In genomic region chr9:44490086-44490967, GRCm38 (mm10) we compare ENCODE assay signal across 9 mouse cellular contexts. TPM values are rescaled to one million over a fixed set of nuclear protein-coding genes. Genes with fewer than 3 reads are reported as not detected.
DNase-seq lines count a peak whose midpoint lies in the region; ATAC-seq and TF ChIP-seq lines count a peak whose summit lies in the region.
"Had no signal": no experiment of that assay in that cellular context is flagged by ENCODE, and none has a peak within 500 bp of the region (broad histone marks: within the 10 kb centered on the region; RNA-seq: fewer than 3 reads in every experiment).

No protein-coding gene starts in this region.

- no peak for TF ChIP-seq CTCF in cerebellum, adult 2 months (IDR thresholded peaks at IDR 0.05; ENCODE audit: borderline replicate concordance, insufficient read depth, low read depth, low read length)
- TF ChIP-seq CTCF in heart, adult 2 months (IDR thresholded peaks at IDR 0.05) = no peak

- peak overlapping the region; percentile 25; the same call in 1 of the 2 replicates for H3K27ac ChIP-seq in cerebellum, adult 2 months (ENCODE audit: insufficient read depth, low read length)
- H3K27ac ChIP-seq in heart, adult 2 months = peak overlapping the region; percentile 67
- peak overlapping the region; percentile 98 for H3K27ac ChIP-seq in lung, embryonic 16.5 days (ENCODE audit: low read length)

- peak overlapping the region; percentile 13; the same call in 1 of the 2 replicates for H3K9ac ChIP-seq in heart, adult 2 months (ENCODE audit: low read depth, low read length)
- peak overlapping the region; percentile 65 for H3K9ac ChIP-seq in lung, embryonic 16.5 days (ENCODE audit: low read length)

- H3K4me1 ChIP-seq in cerebellum, adult 2 months (ENCODE audit: control insufficient read depth, insufficient read depth, low read length) = peaks cover 90% of the 10 kb centered on the region
- H3K4me1 ChIP-seq in heart, adult 2 months (ENCODE audit: control insufficient read depth, insufficient read depth, low read length) = peaks cover 56% of the 10 kb centered on the region
- peaks cover 91% of the 10 kb centered on the region for H3K4me1 ChIP-seq in lung, embryonic 16.5 days (replicated peaks; ENCODE audit: control insufficient read depth, insufficient read depth, low read length)

- 17% methylated on average over 17 of the region's 17 CpGs for WGBS in cerebellum, adult 2 months
- WGBS in heart, adult 2 months = 32% methylated on average over 17 of the region's 17 CpGs
- 21% methylated on average over 17 of the region's 17 CpGs for WGBS in lung, embryonic 16.5 days

- peaks cover 5% of the 10 kb centered on the region for H3K36me3 ChIP-seq in heart, adult 2 months (ENCODE audit: control insufficient read depth, insufficient read depth, low read length)
- no peaks in the 10 kb centered on the region for H3K36me3 ChIP-seq in lung, embryonic 16.5 days (ENCODE audit: control insufficient read depth, insufficient read depth, low read length)

- peak overlapping the region; percentile 80 for H3K4me2 ChIP-seq in lung, embryonic 16.5 days (ENCODE audit: low read depth, low read length)

- no peaks in the 10 kb centered on the region for H3K27me3 ChIP-seq in cerebellum, adult 2 months (ENCODE audit: control insufficient read depth, insufficient read depth, low read length)
- no peaks in the 10 kb centered on the region for H3K27me3 ChIP-seq in heart, adult 2 months (ENCODE audit: control insufficient read depth, insufficient read depth, low read length)
- H3K27me3 ChIP-seq in lung, embryonic 16.5 days (ENCODE audit: control insufficient read depth, insufficient read depth, low read depth, low read length) = no peaks in the 10 kb centered on the region
- H3K27me3 ChIP-seq: CH12.LX had no signal

- no peaks in the 10 kb centered on the region for H3K9me3 ChIP-seq in lung, embryonic 16.5 days (ENCODE audit: control insufficient read depth, low read length)

- peak; percentile 31 for DNase-seq in gastrocnemius, postnatal 10 days
- DNase-seq in gastrocnemius, postnatal 14 days = no peak
- DNase-seq in cerebellum, adult 2 months = peak; percentile 52 to 54
- DNase-seq in heart, adult 2 months = peak; percentile 42 to 45
- peak; percentile 96 for DNase-seq in kidney, adult 9 months
- DNase-seq in frontal cortex, adult 2 months (ENCODE audit: extremely low spot score in 1 of 2, low spot score in 1 of 2) = no peak

- TF ChIP-seq POLR2A in cerebellum, adult 2 months (IDR thresholded peaks at IDR 0.05; ENCODE audit: borderline replicate concordance, insufficient read depth, low read length) = no peak
- no peak for TF ChIP-seq POLR2A in heart, adult 2 months (IDR thresholded peaks at IDR 0.05; ENCODE audit: insufficient read depth, low read depth, low read length)

- no peak for TF ChIP-seq EP300 in heart, adult 2 months (IDR thresholded peaks at IDR 0.05; ENCODE audit: insufficient read depth, low read depth, low read length)

- intact Hi-C loops in gastrocnemius, postnatal 14 days (cut with DNase I; ENCODE audit: low total_unique reads) = no loop called here
- intact Hi-C loops in heart, adult 2 months (cut with DNase I) = no loop called here

- no peak for ATAC-seq in lung, embryonic 16.5 days (ENCODE audit: low read depth)
- no peak for ATAC-seq in granulocyte monocyte progenitor cell, adult 5-6 weeks (replicated peaks; ENCODE audit: poor library complexity, severe bottlenecking)

- H3K4me3 ChIP-seq in cerebellum, adult 2 months (replicated peaks; ENCODE audit: insufficient read depth, low read depth, low read length) = peak overlapping the region; percentile 39
- H3K4me3 ChIP-seq in heart, adult 2 months = no peak overlapping the region; the same call in 1 of the 2 replicates
- H3K4me3 ChIP-seq in lung, embryonic 16.5 days (ENCODE audit: low read length) = peak overlapping the region; percentile 97

- no peaks in the 10 kb centered on the region for H3K79me2 ChIP-seq in heart, adult 2 months (replicated peaks; ENCODE audit: control insufficient read depth, insufficient read depth, low read length)

RNA-seq across cellular contexts. Expression of gene Bcl9l, which starts 7.7 kb away (rescaled TPM):
- 10 to 100 TPM; 65.4 to 77.6 TPM for total RNA-seq in gastrocnemius, postnatal 10 days (2021)
- 10 to 100 TPM; 38.9 to 44.2 TPM for total RNA-seq in gastrocnemius, postnatal 14 days (2021)
- 22.0 and 22.3 TPM in 2 replicates for polyA plus RNA-seq in cerebellum, adult 2 months (2012; rRNA removed)
- 10 to 100 TPM; 44.5 to 58.7 TPM for total RNA-seq in heart, adult 2 months (2021)
- 15.3 and 21.5 TPM in 2 replicates for polyA plus RNA-seq in heart, adult 2 months (2012; rRNA removed)
- polyA plus RNA-seq in lung, embryonic 16.5 days (2015; fragmentation: Nextera tagmentation; extraction: Ambion mirVana) = 14.1 and 16.1 TPM in 2 replicates
- total RNA-seq in granulocyte monocyte progenitor cell, adult 5-6 weeks (2014; fragmentation: Nextera tagmentation) = 8.7 and 13.0 TPM in 2 replicates
- 1.6 and 2.6 TPM in 2 replicates for total RNA-seq in granulocyte monocyte progenitor cell, adult 5-6 weeks (2017)
- polyA plus RNA-seq in frontal cortex, adult 2 months (2012; rRNA removed) = 20.1 and 21.7 TPM in 2 replicates

RNA-seq across cellular contexts. Expression of gene Upk2, which starts 35.6 kb away (rescaled TPM):
- under 1 TPM; 0.38 to 0.65 TPM for total RNA-seq in gastrocnemius, postnatal 10 days (2021)
- under 1 TPM; 0.35 to 0.78 TPM for total RNA-seq in gastrocnemius, postnatal 14 days (2021)
- 0.13 TPM in 1 of 2 replicates, not detected in the other for polyA plus RNA-seq in cerebellum, adult 2 months (2012; rRNA removed)
- total RNA-seq in heart, adult 2 months (2021) = not detected
- polyA plus RNA-seq in heart, adult 2 months (2012; rRNA removed) = 0.47 and 0.53 TPM in 2 replicates
- polyA plus RNA-seq in lung, embryonic 16.5 days (2015; fragmentation: Nextera tagmentation; extraction: Ambion mirVana) = 1.8 and 2.0 TPM in 2 replicates
- not detected in 2 replicates for total RNA-seq in granulocyte monocyte progenitor cell, adult 5-6 weeks (2014; fragmentation: Nextera tagmentation)
- not detected in 2 replicates for total RNA-seq in granulocyte monocyte progenitor cell, adult 5-6 weeks (2017)
- 0.19 TPM in 1 of 2 replicates, not detected in the other for polyA plus RNA-seq in frontal cortex, adult 2 months (2012; rRNA removed)
- total RNA-seq: CH12.LX had no signal

RNA-seq across cellular contexts. Expression of gene Foxr1, which starts 49.4 kb away (rescaled TPM):
- total RNA-seq in gastrocnemius, postnatal 10 days (2021) = not detected
- total RNA-seq in gastrocnemius, postnatal 14 days (2021) = not detected
- not detected in 2 replicates for polyA plus RNA-seq in cerebellum, adult 2 months (2012; rRNA removed)
- not detected for total RNA-seq in heart, adult 2 months (2021)
- not detected in 2 replicates for polyA plus RNA-seq in heart, adult 2 months (2012; rRNA removed)
- not detected in 2 replicates for polyA plus RNA-seq in lung, embryonic 16.5 days (2015; fragmentation: Nextera tagmentation; extraction: Ambion mirVana)
- not detected in 2 replicates for total RNA-seq in granulocyte monocyte progenitor cell, adult 5-6 weeks (2014; fragmentation: Nextera tagmentation)
- total RNA-seq in granulocyte monocyte progenitor cell, adult 5-6 weeks (2017) = not detected in 2 replicates
- not detected in 2 replicates for polyA plus RNA-seq in frontal cortex, adult 2 months (2012; rRNA removed)

Comparison
In these comparisons a context has a peak if more than half of its experiments do, and no peak if none do; other contexts are left out.
1. DNase-seq: peak in gastrocnemius, postnatal 10 days (single experiment), cerebellum, adult 2 months (2 of 2), heart, adult 2 months (2 of 2) and kidney, adult 9 months (single experiment); none in gastrocnemius, postnatal 14 days (single experiment) and frontal cortex, adult 2 months (0 of 2).
2. H3K27ac ChIP-seq: peak in every context shown above with its lines; median percentile 98 in lung, embryonic 16.5 days; 67 in heart, adult 2 months; 25 in cerebellum, adult 2 months.